Mouse (Mus musculus) R1 (cell line): ENCODE results near the gene Zmynd8.

Experiments used
- DNase-seq: peaks from one replicate; pipeline ENCODE4 v3.0.0-alpha.2; 2018; ENCODE audit warnings: low read depth, low spot score

Gene Zmynd8

GRCm38 (mm10) chr2:165858453-165859384 lies 40.1 kb downstream of the Zmynd8 start:
- peak; percentile 66 for DNase-seq

GRCm38 (mm10) chr2:165857841-165858426 lies 40.9 kb downstream of the Zmynd8 start:
- DNase-seq, result no peak

GRCm38 (mm10) chr2:165857395-165857831 lies 41.4 kb downstream of the Zmynd8 start:
- DNase-seq, result peak; percentile 98

- DNase-seq, result no peak
Measured at GRCm38 (mm10) chr2:165856611-165857200, 42.1 kb downstream of the Zmynd8 start.

- DNase-seq, result peak; percentile 64
Measured at GRCm38 (mm10) chr2:165855641-165856301, 43.0 kb downstream of the Zmynd8 start.

- peak; percentile 66 for DNase-seq
Measured at GRCm38 (mm10) chr2:165854207-165854968, 44.4 kb downstream of the Zmynd8 start.

- peak; percentile 79 for DNase-seq
Measured at GRCm38 (mm10) chr2:165852896-165853633, 45.8 kb downstream of the Zmynd8 start.

- DNase-seq, result no peak
Measured at GRCm38 (mm10) chr2:165852453-165852852, 46.4 kb downstream of the Zmynd8 start.

GRCm38 (mm10) chr2:165851811-165852415 lies 46.9 kb downstream of the Zmynd8 start:
- no peak for DNase-seq

- DNase-seq, result no peak
Measured at GRCm38 (mm10) chr2:165850826-165851225, 48.0 kb downstream of the Zmynd8 start.

GRCm38 (mm10) chr2:165849129-165849528 lies 49.7 kb downstream of the Zmynd8 start:
- DNase-seq, result no peak

GRCm38 (mm10) chr2:165846787-165847186 lies 52.0 kb downstream of the Zmynd8 start:
- no peak for DNase-seq

- peak; percentile 46 for DNase-seq
Measured at GRCm38 (mm10) chr2:165845490-165845889, 53.3 kb downstream of the Zmynd8 start.

- no peak for DNase-seq
Measured at GRCm38 (mm10) chr2:165843350-165843749, 55.5 kb downstream of the Zmynd8 start.

GRCm38 (mm10) chr2:165842241-165842640 lies 56.6 kb downstream of the Zmynd8 start:
- DNase-seq, result no peak

- DNase-seq, result no peak
Measured at GRCm38 (mm10) chr2:165841805-165842204, 57.0 kb downstream of the Zmynd8 start.

- DNase-seq, result no peak
Measured at GRCm38 (mm10) chr2:165840852-165841251, 58.0 kb downstream of the Zmynd8 start.

GRCm38 (mm10) chr2:165839317-165839652 lies 59.5 kb downstream of the Zmynd8 start:
- no peak for DNase-seq

GRCm38 (mm10) chr2:165838606-165839316 lies 60.1 kb downstream of the Zmynd8 start:
- DNase-seq, result no peak
